Mouse (Mus musculus): Measurements from ENCODE around the gene Fxyd5. TPM values are rescaled to one million over a fixed set of nuclear protein-coding genes. Genes with fewer than 3 reads are reported as not detected.

Fxyd5 gene
- 11.5 and 12.2 TPM in 2 replicates for polyA plus RNA-seq (2015; fragmentation: Nextera tagmentation; extraction: Ambion mirVana)

DNA sequence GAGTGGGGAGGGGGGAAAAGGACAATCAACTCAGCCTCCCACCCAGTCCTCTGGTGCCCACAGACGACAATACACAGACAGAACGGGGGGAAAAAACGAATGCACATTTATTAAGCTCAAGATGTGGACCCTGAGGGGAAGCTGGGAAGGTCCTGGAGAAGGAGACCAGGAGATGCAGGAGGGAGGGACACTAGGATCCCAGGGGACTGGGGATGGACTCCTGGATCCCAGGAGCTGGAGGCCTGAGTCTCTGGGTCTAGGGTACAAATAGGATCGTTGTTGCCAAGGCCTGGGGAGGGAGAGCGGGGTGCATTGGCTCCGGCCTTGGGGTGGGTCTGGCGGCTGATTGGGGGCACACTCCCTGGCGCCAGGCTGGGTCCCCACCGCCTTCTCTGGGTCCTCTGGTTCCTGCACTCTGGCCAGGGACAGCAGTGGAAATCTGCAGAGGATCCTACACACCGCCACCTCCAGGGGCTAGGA is at the start of gene Fxyd5:
Gene Fxyd5, minus strand, starts transcription at position 51 of the 480 bp plus-strand sequence.
- WGBS, result 40% methylated on average over 10 of the region's 10 CpGs
- peaks cover 63% of the 10 kb centered on the region for H3K27me3 ChIP-seq
- peak within 1 kb of the TSS; percentile 27 for H3K4me2 ChIP-seq
- peak within 1 kb of the TSS; percentile 16; the same call in 1 of the 2 replicates for H3K4me3 ChIP-seq
- no peaks in the 10 kb centered on the region for H3K9me3 ChIP-seq (replicated peaks)
- H3K9ac ChIP-seq, result peak within 1 kb of the TSS; percentile 26; the same call in 1 of the 2 replicates
- H3K4me1 ChIP-seq, result peaks cover 6% of the 10 kb centered on the region; the same call in 1 of the 2 replicates
- no peak for ATAC-seq
- H3K36me3 ChIP-seq (ENCODE audit: poor library complexity, severe bottlenecking), result no peaks in the 10 kb centered on the region
- no peak within 1 kb of the TSS for H3K27ac ChIP-seq

GRCm38 (mm10) chr7:31089721-31090120 is 47.4 kb upstream of the Fxyd5 start:
- H3K36me3 ChIP-seq (ENCODE audit: poor library complexity, severe bottlenecking), result no peaks in the 10 kb centered on the region
- no peak for ATAC-seq
- H3K4me3 ChIP-seq, result no peak overlapping the region
- WGBS, result 90% methylated on average over 2 of the region's 2 CpGs
- H3K9ac ChIP-seq, result no peak overlapping the region
- H3K27me3 ChIP-seq, result no peaks in the 10 kb centered on the region
- 0 out of 2 replicates have a peak, but pooled peaks cover 4% of the 10 kb centered on the region for H3K4me1 ChIP-seq
- H3K9me3 ChIP-seq (replicated peaks), result no peaks in the 10 kb centered on the region; the same call in 1 of the 2 replicates
- H3K4me2 ChIP-seq, result no peak overlapping the region
- no peak overlapping the region for H3K27ac ChIP-seq

- WGBS, result 66% methylated on average over 3 of the region's 3 CpGs
- Histone ChIP-seq H3K9me3 (replicated peaks) (no peaks in the 10 kb centered on the region; the same call in 1 of the 2 replicates), H3K27ac (no peak overlapping the region), H3K27me3 (no peaks in the 10 kb centered on the region), H3K4me2 (no peak overlapping the region), H3K4me3 (no peak overlapping the region), H3K9ac (no peak overlapping the region), H3K4me1 (0 out of 2 replicates have a peak, but pooled peaks cover 7% of the 10 kb centered on the region), H3K36me3 (ENCODE audit: poor library complexity, severe bottlenecking) (no peaks in the 10 kb centered on the region)
- ATAC-seq, result no peak
Observed at GRCm38 (mm10) chr7:31088206-31088605, 45.9 kb upstream of the Fxyd5 start.

DNA sequence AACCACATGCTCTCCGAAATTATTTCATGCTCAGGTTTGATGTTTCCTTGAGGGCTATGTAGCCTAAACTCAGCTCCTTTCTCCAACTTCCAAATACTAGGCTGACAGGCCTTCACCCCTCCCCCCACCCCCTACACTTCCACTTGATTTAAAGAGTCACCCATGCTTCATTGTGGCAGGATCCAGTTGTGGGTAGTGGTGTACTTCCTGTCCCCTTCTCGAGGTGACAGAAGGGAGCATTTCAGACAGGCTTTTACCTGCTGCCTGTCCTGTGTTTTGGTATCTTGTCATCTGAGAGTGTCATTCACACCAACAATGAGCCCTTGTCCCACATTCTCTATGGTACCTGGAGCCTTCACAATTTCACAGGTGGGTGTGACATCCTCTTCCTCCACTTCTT is 45.0 kb upstream of the Fxyd5 start:
- Histone ChIP-seq H3K9me3 (replicated peaks) (no peaks in the 10 kb centered on the region; the same call in 1 of the 2 replicates), H3K4me2 (no peak overlapping the region), H3K27ac (no peak overlapping the region), H3K4me1 (0 out of 2 replicates have a peak, but pooled peaks cover 7% of the 10 kb centered on the region), H3K27me3 (no peaks in the 10 kb centered on the region), H3K36me3 (ENCODE audit: poor library complexity, severe bottlenecking) (no peaks in the 10 kb centered on the region), H3K9ac (no peak overlapping the region), H3K4me3 (no peak overlapping the region)
- 73% methylated on average over 2 of the region's 2 CpGs for WGBS
- ATAC-seq, result no peak

- H3K9me3 ChIP-seq (replicated peaks), result no peaks in the 10 kb centered on the region; the same call in 1 of the 2 replicates
- no peak for ATAC-seq
- WGBS, result 94% methylated on average over 9 of the region's 9 CpGs
- no peak overlapping the region for H3K4me3 ChIP-seq
- H3K4me1 ChIP-seq, result 0 out of 2 replicates have a peak, but pooled peaks cover 7% of the 10 kb centered on the region
- H3K4me2 ChIP-seq, result no peak overlapping the region
- H3K36me3 ChIP-seq (ENCODE audit: poor library complexity, severe bottlenecking), result no peaks in the 10 kb centered on the region
- H3K27ac ChIP-seq, result no peak overlapping the region
- H3K9ac ChIP-seq, result no peak overlapping the region
- no peaks in the 10 kb centered on the region for H3K27me3 ChIP-seq
Observed at GRCm38 (mm10) chr7:31086175-31086755, 44.0 kb upstream of the Fxyd5 start.

GRCm38 (mm10) chr7:31085171-31085570 is 42.9 kb upstream of the Fxyd5 start:
- Histone ChIP-seq H3K4me1 (0 out of 2 replicates have a peak, but pooled peaks cover 7% of the 10 kb centered on the region), H3K9ac (no peak overlapping the region), H3K4me2 (no peak overlapping the region), H3K27ac (no peak overlapping the region), H3K36me3 (ENCODE audit: poor library complexity, severe bottlenecking) (no peaks in the 10 kb centered on the region), H3K27me3 (no peaks in the 10 kb centered on the region), H3K4me3 (no peak overlapping the region), H3K9me3 (replicated peaks) (peaks cover 2% of the 10 kb centered on the region; the same call in 1 of the 2 replicates)
- no peak for ATAC-seq
- 20% methylated on average over 3 of the region's 3 CpGs for WGBS

- no peak overlapping the region for H3K4me3 ChIP-seq
- WGBS, result 59% methylated on average over 9 of the region's 9 CpGs
- 0 out of 2 replicates have a peak, but pooled peaks cover 2% of the 10 kb centered on the region for H3K9me3 ChIP-seq (replicated peaks)
- ATAC-seq, result no peak
- H3K4me1 ChIP-seq, result 0 out of 2 replicates have a peak, but pooled peaks cover 7% of the 10 kb centered on the region
- H3K36me3 ChIP-seq (ENCODE audit: poor library complexity, severe bottlenecking), result no peaks in the 10 kb centered on the region
- no peak overlapping the region for H3K27ac ChIP-seq
- H3K9ac ChIP-seq, result no peak overlapping the region
- H3K4me2 ChIP-seq, result no peak overlapping the region
- no peaks in the 10 kb centered on the region for H3K27me3 ChIP-seq
Observed at GRCm38 (mm10) chr7:31084140-31084539, 41.9 kb upstream of the Fxyd5 start.

- Histone ChIP-seq H3K36me3 (ENCODE audit: poor library complexity, severe bottlenecking) (no peaks in the 10 kb centered on the region), H3K4me3 (no peak overlapping the region), H3K9me3 (replicated peaks) (0 out of 2 replicates have a peak, but pooled peaks cover 2% of the 10 kb centered on the region), H3K27ac (no peak overlapping the region), H3K9ac (no peak overlapping the region), H3K4me2 (no peak overlapping the region), H3K4me1 (0 out of 2 replicates have a peak, but pooled peaks cover 7% of the 10 kb centered on the region), H3K27me3 (no peaks in the 10 kb centered on the region)
- ATAC-seq, result no peak
- 58% methylated on average over 14 of the region's 14 CpGs for WGBS
Observed at GRCm38 (mm10) chr7:31082831-31083588, 40.7 kb upstream of the Fxyd5 start.

DNA sequence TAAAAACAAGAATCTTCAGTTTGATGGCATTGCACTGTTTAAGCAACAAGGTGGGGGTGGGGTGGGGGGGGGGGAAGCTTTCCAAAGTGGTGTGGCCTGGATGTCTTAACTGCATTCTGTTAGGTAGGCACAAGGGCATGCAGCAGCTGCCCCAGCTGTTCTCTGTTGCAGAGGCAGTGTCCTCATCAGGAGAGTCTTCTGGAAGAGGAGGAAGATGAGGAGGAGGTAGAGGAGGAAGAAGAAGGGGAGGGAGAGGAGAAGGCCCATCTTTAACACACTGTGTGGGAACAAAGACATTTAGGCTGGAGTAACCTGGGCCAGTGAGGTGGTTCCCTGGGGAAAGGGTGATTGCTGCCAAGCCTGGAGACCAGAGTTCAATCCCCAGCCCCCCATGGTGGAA is 39.8 kb upstream of the Fxyd5 start:
- Histone ChIP-seq H3K9me3 (replicated peaks) (0 out of 2 replicates have a peak, but pooled peaks cover 2% of the 10 kb centered on the region), H3K36me3 (ENCODE audit: poor library complexity, severe bottlenecking) (no peaks in the 10 kb centered on the region), H3K4me3 (no peak overlapping the region), H3K4me2 (no peak overlapping the region), H3K9ac (no peak overlapping the region), H3K27ac (no peak overlapping the region), H3K4me1 (0 out of 2 replicates have a peak, but pooled peaks cover 7% of the 10 kb centered on the region), H3K27me3 (no peaks in the 10 kb centered on the region)
- ATAC-seq, result no peak

GRCm38 (mm10) chr7:31081106-31081505 is 38.8 kb upstream of the Fxyd5 start:
- Histone ChIP-seq H3K4me1 (0 out of 2 replicates have a peak, but pooled peaks cover 7% of the 10 kb centered on the region), H3K4me2 (no peak overlapping the region), H3K27me3 (no peaks in the 10 kb centered on the region), H3K27ac (no peak overlapping the region), H3K9ac (no peak overlapping the region), H3K4me3 (no peak overlapping the region), H3K36me3 (ENCODE audit: poor library complexity, severe bottlenecking) (no peaks in the 10 kb centered on the region), H3K9me3 (replicated peaks) (0 out of 2 replicates have a peak, but pooled peaks cover 2% of the 10 kb centered on the region)
- ATAC-seq, result no peak
- WGBS, result 45% methylated on average over 1 of the region's 1 CpGs

DNA sequence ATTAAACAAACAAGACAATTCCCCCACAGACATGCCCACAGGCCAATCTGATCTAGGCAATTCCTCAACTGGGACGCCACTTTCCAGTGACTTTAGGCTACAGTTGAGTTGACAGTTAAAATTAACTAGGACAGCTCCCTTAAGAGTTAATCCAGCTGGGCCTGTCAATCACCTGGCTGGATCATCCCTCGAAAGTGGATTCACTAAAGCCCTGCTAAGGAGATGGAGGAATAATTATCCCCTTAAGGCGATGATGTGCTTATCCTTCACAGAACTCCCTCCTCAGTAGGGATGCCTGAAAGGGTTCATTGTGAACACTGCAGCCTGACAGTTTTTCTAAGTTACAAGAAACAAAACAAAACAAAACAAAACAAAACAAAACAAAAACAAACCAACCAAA is 38.3 kb upstream of the Fxyd5 start:
- H3K36me3 ChIP-seq (ENCODE audit: poor library complexity, severe bottlenecking), result no peaks in the 10 kb centered on the region
- no peak overlapping the region for H3K27ac ChIP-seq
- H3K4me2 ChIP-seq, result no peak overlapping the region
- 0 out of 2 replicates have a peak, but pooled peaks cover 2% of the 10 kb centered on the region for H3K9me3 ChIP-seq (replicated peaks)
- no peaks in the 10 kb centered on the region for H3K27me3 ChIP-seq
- H3K4me3 ChIP-seq, result no peak overlapping the region
- H3K9ac ChIP-seq, result no peak overlapping the region
- H3K4me1 ChIP-seq, result 0 out of 2 replicates have a peak, but pooled peaks cover 7% of the 10 kb centered on the region
- no peak for ATAC-seq
- WGBS, result 45% methylated on average over 3 of the region's 3 CpGs

DNA sequence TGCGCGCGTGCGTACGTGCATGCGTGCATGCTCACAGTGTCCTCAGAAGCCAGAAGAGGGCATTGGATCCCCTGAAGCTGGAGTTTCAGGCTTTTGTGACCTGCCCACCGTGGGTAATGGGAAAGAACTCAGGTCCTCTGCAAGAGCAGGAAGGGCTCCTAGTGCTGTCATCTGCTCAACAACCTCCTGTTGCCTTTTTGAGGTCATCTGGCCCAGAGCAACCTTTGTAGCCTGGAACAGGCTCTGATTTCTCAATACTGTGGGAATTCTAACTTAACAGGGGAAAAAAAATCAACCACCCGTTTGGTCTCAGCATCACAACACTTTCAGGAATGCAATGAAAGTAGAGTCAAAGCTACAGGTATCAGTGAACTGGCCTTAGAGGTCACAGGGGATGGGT is 37.4 kb upstream of the Fxyd5 start:
- Histone ChIP-seq H3K9ac (no peak overlapping the region), H3K9me3 (replicated peaks) (0 out of 2 replicates have a peak, but pooled peaks cover 2% of the 10 kb centered on the region), H3K4me2 (no peak overlapping the region), H3K27ac (no peak overlapping the region), H3K4me3 (no peak overlapping the region), H3K36me3 (ENCODE audit: poor library complexity, severe bottlenecking) (no peaks in the 10 kb centered on the region), H3K4me1 (0 out of 2 replicates have a peak, but pooled peaks cover 2% of the 10 kb centered on the region), H3K27me3 (no peaks in the 10 kb centered on the region)
- ATAC-seq, result no peak
- 89% methylated on average over 8 of the region's 8 CpGs for WGBS
